Mouse (Mus musculus) embryo, embryonic 11.5 days (tissue): Measurements from ENCODE around the gene Ccdc12.

Experiments
- DNase-seq: peaks from one replicate; pipeline ENCODE4 v3.0.0-alpha.2; 2012; ENCODE audit warnings: low read depth, low spot score

Gene Ccdc12

GRCm38 (mm10) chr9:110656249-110657221 is at the start of gene Ccdc12:
Gene Ccdc12 (plus strand): TSS chr9:110656503.
- DNase-seq, result peak; percentile 95

GRCm38 (mm10) chr9:110611471-110611870 is 44.8 kb upstream of the Ccdc12 start:
- DNase-seq, result no peak

- DNase-seq, result no peak
Observed at GRCm38 (mm10) chr9:110617081-110617480, 39.2 kb upstream of the Ccdc12 start.

- DNase-seq, result no peak
Observed at GRCm38 (mm10) chr9:110620180-110620579, 36.1 kb upstream of the Ccdc12 start.

GRCm38 (mm10) chr9:110620685-110621084 is 35.6 kb upstream of the Ccdc12 start:
- DNase-seq, result no peak

- DNase-seq, result no peak
Observed at GRCm38 (mm10) chr9:110622621-110623219, 33.6 kb upstream of the Ccdc12 start.

GRCm38 (mm10) chr9:110623416-110624195 is 32.7 kb upstream of the Ccdc12 start:
- no peak for DNase-seq

- DNase-seq, result peak; percentile 88
Observed at GRCm38 (mm10) chr9:110624361-110625166, 31.7 kb upstream of the Ccdc12 start, which contains the start of gene Nradd. Gene Nradd (minus strand): TSS chr9:110624452.

- no peak for DNase-seq
Observed at GRCm38 (mm10) chr9:110625350-110625908, 30.9 kb upstream of the Ccdc12 start.

GRCm38 (mm10) chr9:110630171-110630570 is 26.1 kb upstream of the Ccdc12 start:
- no peak for DNase-seq

- peak; percentile 51 for DNase-seq
Observed at GRCm38 (mm10) chr9:110631191-110631590, 25.1 kb upstream of the Ccdc12 start.

GRCm38 (mm10) chr9:110631651-110632275 is 24.5 kb upstream of the Ccdc12 start:
- no peak for DNase-seq

- no peak for DNase-seq
Observed at GRCm38 (mm10) chr9:110632671-110633070, 23.6 kb upstream of the Ccdc12 start.

- no peak for DNase-seq
Observed at GRCm38 (mm10) chr9:110633882-110634281, 22.4 kb upstream of the Ccdc12 start.

- DNase-seq, result peak; percentile 73
Observed at GRCm38 (mm10) chr9:110635225-110635624, 21.1 kb upstream of the Ccdc12 start.

- DNase-seq, result no peak
Observed at GRCm38 (mm10) chr9:110638611-110639021, 17.7 kb upstream of the Ccdc12 start.

- no peak for DNase-seq
Observed at GRCm38 (mm10) chr9:110641006-110641405, 15.3 kb upstream of the Ccdc12 start.

- no peak for DNase-seq
Observed at GRCm38 (mm10) chr9:110642812-110643524, 13.3 kb upstream of the Ccdc12 start.

- no peak for DNase-seq
Observed at GRCm38 (mm10) chr9:110643787-110644186, 12.5 kb upstream of the Ccdc12 start.

- DNase-seq, result no peak
Observed at GRCm38 (mm10) chr9:110644295-110644694, 12.0 kb upstream of the Ccdc12 start.
